11 mouse cellular contexts compared by ENCODE assay signal in the genomic region with DNA sequence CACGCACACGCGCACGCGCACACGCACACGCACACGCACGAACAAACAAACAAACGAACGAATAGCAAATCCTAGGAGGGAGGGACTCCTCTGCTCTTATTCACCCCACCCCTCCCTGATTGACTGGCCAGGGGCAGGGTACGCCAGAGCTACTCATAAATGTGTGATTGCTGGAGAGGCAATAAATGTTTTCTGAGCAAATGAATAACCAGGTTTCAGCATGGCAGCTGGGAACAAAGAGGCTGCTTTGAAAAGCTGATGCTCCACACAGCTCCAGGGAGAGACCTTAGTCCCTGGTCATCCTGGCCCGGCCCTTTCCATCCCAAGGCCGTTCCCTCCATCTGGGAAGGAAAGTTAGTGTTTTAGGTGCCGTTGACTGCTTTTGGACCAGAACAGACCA. TPM values are rescaled to one million over a fixed set of nuclear protein-coding genes. Genes with fewer than 3 reads are reported as not detected.
DNase-seq lines count a peak whose midpoint lies in the region; ATAC-seq and TF ChIP-seq lines count a peak whose summit lies in the region.
"Had no signal": no experiment of that assay in that cellular context is flagged by ENCODE, and none has a peak within 500 bp of the region (broad histone marks: within the 10 kb centered on the region; RNA-seq: fewer than 3 reads in every experiment).

No protein-coding gene starts in this region.

- WGBS in forebrain, embryonic 14.5 days = 78% methylated on average over 15 of the region's 15 CpGs
- 71% methylated on average over 15 of the region's 15 CpGs for WGBS in hindbrain, embryonic 16.5 days
- 65% methylated on average over 15 of the region's 15 CpGs for WGBS in kidney, postnatal 0 days
- 64% methylated on average over 15 of the region's 15 CpGs for WGBS in neural tube, embryonic 13.5 days
- WGBS in thymus, adult 2 months = 91% methylated on average over 15 of the region's 15 CpGs

- H3K4me3 ChIP-seq in forebrain, embryonic 14.5 days (ENCODE audit: low read depth, low read length) = no peak overlapping the region
- H3K4me3 ChIP-seq in hindbrain, embryonic 16.5 days (ENCODE audit: low read length) = no peak overlapping the region
- no peak overlapping the region for H3K4me3 ChIP-seq in kidney, postnatal 0 days (replicated peaks; ENCODE audit: low read depth, low read length)
- H3K4me3 ChIP-seq in neural tube, embryonic 13.5 days = no peak overlapping the region
- H3K4me3 ChIP-seq in thymus, adult 2 months (ENCODE audit: control insufficient read depth, insufficient read depth, low read length) = no peak overlapping the region
- H3K4me3 ChIP-seq: stomach, embryonic 15.5 days had no signal

- H3K36me3 ChIP-seq in forebrain, embryonic 14.5 days (ENCODE audit: control insufficient read depth, insufficient read depth, low read length) = no peaks in the 10 kb centered on the region
- H3K36me3 ChIP-seq in hindbrain, embryonic 16.5 days (ENCODE audit: control insufficient read depth, insufficient read depth, low read length) = no peaks in the 10 kb centered on the region
- no peaks in the 10 kb centered on the region for H3K36me3 ChIP-seq in kidney, postnatal 0 days (ENCODE audit: insufficient read depth, low read length)
- H3K36me3 ChIP-seq in neural tube, embryonic 13.5 days = no peaks in the 10 kb centered on the region
- no peaks in the 10 kb centered on the region for H3K36me3 ChIP-seq in thymus, adult 2 months (ENCODE audit: control insufficient read depth, insufficient read depth, low read length)
- H3K36me3 ChIP-seq: stomach, embryonic 15.5 days had no signal

- peak; percentile 32 for ATAC-seq in forebrain, embryonic 14.5 days
- ATAC-seq in hindbrain, embryonic 16.5 days = peak; percentile 51; the same call in 1 of the 2 replicates
- ATAC-seq in kidney, postnatal 0 days (replicated peaks; ENCODE audit: low FRiP score, low read depth) = 0 out of 2 replicates have a peak, but pooled peaks have one; percentile 26
- peak; percentile 44 for ATAC-seq in neural tube, embryonic 13.5 days (ENCODE audit: low read depth)

- H3K9ac ChIP-seq in forebrain, embryonic 14.5 days (ENCODE audit: low read length) = no peak overlapping the region; the same call in 1 of the 2 replicates
- H3K9ac ChIP-seq in hindbrain, embryonic 16.5 days (ENCODE audit: low read depth, low read length) = no peak overlapping the region
- no peak overlapping the region for H3K9ac ChIP-seq in kidney, postnatal 0 days (ENCODE audit: low read depth, low read length)
- H3K9ac ChIP-seq in neural tube, embryonic 13.5 days = 0 out of 2 replicates have a peak overlapping the region, but pooled peaks have one; percentile 41
- H3K9ac ChIP-seq: stomach, embryonic 15.5 days had no signal

- DNase-seq in forebrain, embryonic 14.5 days (ENCODE audit: low spot score) = no peak
- DNase-seq in kidney, postnatal 0 days (ENCODE audit: low spot score) = peak; percentile 41
- no peak for DNase-seq in layer of hippocampus, adult 18-20 months (ENCODE audit: low spot score in 2 of 2)
- no peak for DNase-seq in thymus, adult 2 months
- no peak for DNase-seq in left cerebral cortex, adult 18-20 months (ENCODE audit: low spot score in 2 of 2)
- DNase-seq: liver; lung, postnatal 10 days had no signal

- no peaks in the 10 kb centered on the region for H3K27me3 ChIP-seq in forebrain, embryonic 14.5 days (replicated peaks; ENCODE audit: control insufficient read depth, insufficient read depth, low read length)
- no peaks in the 10 kb centered on the region for H3K27me3 ChIP-seq in hindbrain, embryonic 16.5 days (replicated peaks; ENCODE audit: control insufficient read depth, insufficient read depth, low read length)
- H3K27me3 ChIP-seq in kidney, postnatal 0 days (ENCODE audit: insufficient read depth, low read length) = no peaks in the 10 kb centered on the region
- H3K27me3 ChIP-seq in neural tube, embryonic 13.5 days = no peaks in the 10 kb centered on the region
- H3K27me3 ChIP-seq in thymus, adult 2 months (ENCODE audit: control insufficient read depth, insufficient read depth, low read length) = no peaks in the 10 kb centered on the region
- H3K27me3 ChIP-seq: stomach, embryonic 15.5 days had no signal

- TF ChIP-seq CTCF in kidney, postnatal 0 days (IDR thresholded peaks at IDR 0.05; ENCODE audit: low read depth) = no peak
- TF ChIP-seq CTCF in thymus, adult 2 months (IDR thresholded peaks at IDR 0.05; ENCODE audit: borderline replicate concordance, control insufficient read depth, extremely low read depth, insufficient read depth, low read length, poor library complexity) = no peak

- H3K4me2 ChIP-seq in forebrain, embryonic 14.5 days (ENCODE audit: low read length) = no peak overlapping the region
- H3K4me2 ChIP-seq in hindbrain, embryonic 16.5 days (ENCODE audit: low read length) = peak overlapping the region; percentile 5; the same call in 1 of the 2 replicates
- H3K4me2 ChIP-seq in kidney, postnatal 0 days (ENCODE audit: low read length) = peak overlapping the region; percentile 48
- H3K4me2 ChIP-seq in neural tube, embryonic 13.5 days = peak overlapping the region; percentile 24
- H3K4me2 ChIP-seq: stomach, embryonic 15.5 days had no signal

- H3K9me3 ChIP-seq in forebrain, embryonic 14.5 days (replicated peaks; ENCODE audit: control insufficient read depth, low read length) = no peaks in the 10 kb centered on the region
- H3K9me3 ChIP-seq in hindbrain, embryonic 16.5 days (ENCODE audit: control insufficient read depth, low read length) = no peaks in the 10 kb centered on the region
- H3K9me3 ChIP-seq in kidney, postnatal 0 days (replicated peaks; ENCODE audit: low read length) = no peaks in the 10 kb centered on the region
- H3K9me3 ChIP-seq in neural tube, embryonic 13.5 days = no peaks in the 10 kb centered on the region
- H3K9me3 ChIP-seq: stomach, embryonic 15.5 days had no signal

- H3K4me1 ChIP-seq in forebrain, embryonic 14.5 days (ENCODE audit: control insufficient read depth, insufficient read depth, low read length) = peaks cover 2% of the 10 kb centered on the region; the same call in 1 of the 2 replicates
- H3K4me1 ChIP-seq in hindbrain, embryonic 16.5 days (ENCODE audit: control insufficient read depth, insufficient read depth, low read depth, low read length) = peaks cover 8% of the 10 kb centered on the region; the same call in 1 of the 2 replicates
- H3K4me1 ChIP-seq in kidney, postnatal 0 days (replicated peaks; ENCODE audit: insufficient read depth, low read length) = no peaks in the 10 kb centered on the region
- H3K4me1 ChIP-seq in neural tube, embryonic 13.5 days (replicated peaks) = peaks cover 19% of the 10 kb centered on the region
- H3K4me1 ChIP-seq in thymus, adult 2 months (replicated peaks; ENCODE audit: control insufficient read depth, insufficient read depth, low read length) = no peaks in the 10 kb centered on the region

- TF ChIP-seq POLR2A in thymus, adult 2 months (IDR thresholded peaks at IDR 0.05; ENCODE audit: control insufficient read depth, extremely low read depth, insufficient read depth, low read length, poor library complexity) = no peak

- 0 out of 2 replicates have a peak overlapping the region, but pooled peaks have one; percentile 21 for H3K27ac ChIP-seq in forebrain, embryonic 14.5 days (ENCODE audit: low read depth, low read length)
- H3K27ac ChIP-seq in hindbrain, embryonic 16.5 days (ENCODE audit: low read depth, low read length) = peak overlapping the region; percentile 55; the same call in 1 of the 2 replicates
- H3K27ac ChIP-seq in kidney, postnatal 0 days = peak overlapping the region; percentile 79
- H3K27ac ChIP-seq in neural tube, embryonic 13.5 days (replicated peaks) = peak overlapping the region; percentile 46; the same call in 1 of the 2 replicates
- no peak overlapping the region for H3K27ac ChIP-seq in thymus, adult 2 months (ENCODE audit: control insufficient read depth, insufficient read depth, low read length)
- H3K27ac ChIP-seq: stomach, embryonic 15.5 days had no signal

RNA-seq across cellular contexts. Expression of gene Ush1c, which starts 1.9 kb away (rescaled TPM):
- 2.0 and 3.6 TPM in 2 replicates for polyA plus RNA-seq in forebrain, embryonic 14.5 days (2014; fragmentation: Nextera tagmentation; extraction: Ambion mirVana)
- 2.5 and 2.6 TPM in 2 replicates for polyA plus RNA-seq in hindbrain, embryonic 16.5 days (2015; fragmentation: Nextera tagmentation; extraction: Ambion mirVana)
- polyA plus RNA-seq in kidney, postnatal 0 days (2015; fragmentation: Nextera tagmentation; extraction: Ambion mirVana) = 36.8 and 44.4 TPM in 2 replicates
- polyA plus RNA-seq in neural tube, embryonic 13.5 days (2015; fragmentation: Nextera tagmentation; extraction: Ambion mirVana) = 1.4 and 2.1 TPM in 2 replicates
- under 1 TPM in 1 of 2 experiments, not detected in 1; 0.17 TPM for total RNA-seq in layer of hippocampus, adult 18-20 months (2021)
- polyA plus RNA-seq in thymus, adult 2 months (2012; rRNA removed) = 0.20 and 0.77 TPM in 2 replicates
- under 1 TPM in 1 of 2 experiments, not detected in 1; 0.28 TPM for total RNA-seq in left cerebral cortex, adult 18-20 months (2021)
- total RNA-seq: common myeloid progenitor, adult 5-6 weeks had no signal

RNA-seq across cellular contexts. Expression of gene Otog, which starts 4.4 kb away (rescaled TPM):
- not detected in 2 replicates for polyA plus RNA-seq in forebrain, embryonic 14.5 days (2014; fragmentation: Nextera tagmentation; extraction: Ambion mirVana)
- 0.03 and 0.06 TPM in 2 replicates for polyA plus RNA-seq in hindbrain, embryonic 16.5 days (2015; fragmentation: Nextera tagmentation; extraction: Ambion mirVana)
- 0.01 TPM in 1 of 2 replicates, not detected in the other for polyA plus RNA-seq in kidney, postnatal 0 days (2015; fragmentation: Nextera tagmentation; extraction: Ambion mirVana)
- polyA plus RNA-seq in neural tube, embryonic 13.5 days (2015; fragmentation: Nextera tagmentation; extraction: Ambion mirVana) = not detected in 2 replicates
- total RNA-seq in layer of hippocampus, adult 18-20 months (2021) = under 1 TPM; 0.13 to 0.32 TPM
- 0.43 TPM in 2 replicates for polyA plus RNA-seq in thymus, adult 2 months (2012; rRNA removed)
- total RNA-seq in left cerebral cortex, adult 18-20 months (2021) = under 1 TPM in 1 of 2 experiments, not detected in 1; 0.07 TPM
- total RNA-seq: common myeloid progenitor, adult 5-6 weeks had no signal

RNA-seq across cellular contexts. Expression of gene Abcc8, which starts 56.5 kb away (rescaled TPM):
- 14.1 and 18.8 TPM in 2 replicates for polyA plus RNA-seq in forebrain, embryonic 14.5 days (2014; fragmentation: Nextera tagmentation; extraction: Ambion mirVana)
- 12.0 and 13.6 TPM in 2 replicates for polyA plus RNA-seq in hindbrain, embryonic 16.5 days (2015; fragmentation: Nextera tagmentation; extraction: Ambion mirVana)
- 0.85 and 1.1 TPM in 2 replicates for polyA plus RNA-seq in kidney, postnatal 0 days (2015; fragmentation: Nextera tagmentation; extraction: Ambion mirVana)
- 6.3 and 8.8 TPM in 2 replicates for polyA plus RNA-seq in neural tube, embryonic 13.5 days (2015; fragmentation: Nextera tagmentation; extraction: Ambion mirVana)
- total RNA-seq in layer of hippocampus, adult 18-20 months (2021) = 10 to 100 TPM; 41.8 to 42.8 TPM
- 2.6 and 4.1 TPM in 2 replicates for polyA plus RNA-seq in thymus, adult 2 months (2012; rRNA removed)
- total RNA-seq in left cerebral cortex, adult 18-20 months (2021) = 10 to 100 TPM; 34.8 to 39.2 TPM
- total RNA-seq: common myeloid progenitor, adult 5-6 weeks had no signal
